Mouse (Mus musculus) liver, postnatal 0 days (tissue): ENCODE data around the gene Cemip. TPM values are rescaled to one million over a fixed set of nuclear protein-coding genes. Genes with fewer than 3 reads are reported as not detected.
A peak's percentile ranks its signal among the peaks of the same experiment; 100 is the strongest.

Source experiments
- ATAC-seq: fragments of 200-750 bp; cut with Nextera tagmentation; 2 replicates; pipeline ENCODE4 v1.8.0; 2017; ENCODE audit warnings: mild to moderate bottlenecking, moderate library complexity
- DNase-seq: peaks from one replicate; pipeline ENCODE4 v3.0.0-alpha.2; 2016
- H3K27ac ChIP-seq: fragments of 300-500 bp; sonication (generic); 2 replicates; pipeline ENCODE4 v1.5.1; 2014; ENCODE audit warnings: antibody characterized with exemption, moderate library complexity, mild to moderate bottlenecking, low read depth
- H3K27me3 ChIP-seq: fragments of 300-500 bp; sonication (generic); 2 replicates; pipeline ENCODE4 v1.6.1; 2014; ENCODE audit warnings: low read length, control low read depth, mixed read lengths; ENCODE audit not compliant: insufficient read depth
- H3K36me3 ChIP-seq: fragments of 300-500 bp; sonication (generic); replicated peaks from 2 replicates; pipeline ENCODE4 v1.6.1; 2014; ENCODE audit warnings: mild to moderate bottlenecking, control low read depth, low read length, moderate library complexity, mixed read lengths; ENCODE audit not compliant: insufficient read depth
- H3K4me1 ChIP-seq: fragments of 300-500 bp; sonication (generic); 2 replicates; pipeline ENCODE4 v1.6.1; 2014; ENCODE audit warnings: antibody characterized with exemption, mild to moderate bottlenecking, control low read depth; ENCODE audit not compliant: insufficient read depth
- H3K4me2 ChIP-seq: fragments of 300-500 bp; sonication (generic); 2 replicates; pipeline ENCODE4 v1.6.1; 2014; ENCODE audit warnings: low read depth, mild to moderate bottlenecking, low read length, moderate library complexity, mixed read lengths
- H3K4me3 ChIP-seq: fragments of 300-500 bp; sonication (generic); 2 replicates; pipeline ENCODE4 v1.5.1; 2014; ENCODE audit warnings: low read depth, low read length
- H3K9ac ChIP-seq: fragments of 300-500 bp; sonication (generic); replicated peaks from 2 replicates; pipeline ENCODE4 v1.6.1; 2014; ENCODE audit warnings: mild to moderate bottlenecking, moderate library complexity
- H3K9me3 ChIP-seq: fragments of 300-500 bp; sonication (generic); 2 replicates; pipeline ENCODE4 v1.6.1; 2016; ENCODE audit warnings: mild to moderate bottlenecking, control low read depth, low read length, mixed read lengths
- CTCF ChIP-seq: sonication (generic); IDR thresholded peaks from 2 replicates; pipeline ENCODE4 v1.5.1; 2016; ENCODE audit warnings: antibody characterized with exemption, low read depth
- EP300 ChIP-seq: IDR thresholded peaks from 2 replicates; pipeline ENCODE4 v1.6.1; 2016; ENCODE audit warnings: antibody characterized with exemption, low read depth, mild to moderate bottlenecking
- WGBS: fragments of 180-500 bp; shearing (Covaris S2); extraction: QIAGEN DNeasy Blood & Tissue Kit; methylation state at CpG from one replicate; pipeline ENCODE4 v1.1.7; 2014; ENCODE audit not compliant: insufficient replicate concordance; 5-methylcytosine and 5-hydroxymethylcytosine counted together
- polyA plus RNA-seq: library from polyadenylated mRNA; unstranded; fragments of >200 nt; fragmentation: Nextera tagmentation; extraction: Ambion mirVana; gene quantifications from 2 replicates; pipeline ENCODE4 v1.2.1, GENCODE M21; 2015

Cemip gene
- polyA plus RNA-seq, 1 experiment from 2014 or later, result not detected

GRCm38 (mm10) chr7:84088191-84088590 lies 1.9 kb upstream of the Cemip start:
- Histone ChIP-seq H3K9ac (no peak overlapping the region), H3K9me3 (no peaks in the 10 kb centered on the region), H3K4me2 (no peak overlapping the region), H3K27me3 (peaks cover 34% of the 10 kb centered on the region), H3K4me3 (no peak overlapping the region), H3K4me1 (no peaks in the 10 kb centered on the region), H3K27ac (no peak overlapping the region), H3K36me3 (no peaks in the 10 kb centered on the region)
- 63% methylated on average over 3 of the region's 3 CpGs for WGBS
- ATAC-seq (no peak), DNase-seq (no peak)
- no peak for TF ChIP-seq CTCF

- ATAC-seq, result no peak
- Histone ChIP-seq H3K27me3 (peaks cover 34% of the 10 kb centered on the region), H3K4me3 (no peak overlapping the region), H3K36me3 (no peaks in the 10 kb centered on the region), H3K4me2 (no peak overlapping the region), H3K9me3 (no peaks in the 10 kb centered on the region), H3K27ac (no peak overlapping the region), H3K4me1 (no peaks in the 10 kb centered on the region), H3K9ac (no peak overlapping the region)
- TF ChIP-seq CTCF (no peak), EP300 (no peak)
- WGBS, result 7% methylated on average over 39 of the region's 39 CpGs
- peak; percentile 71 for DNase-seq
Measured at GRCm38 (mm10) chr7:84085049-84085945, 1.0 kb downstream of the Cemip start.

GRCm38 (mm10) chr7:84077257-84078013 lies 8.9 kb downstream of the Cemip start:
- Histone ChIP-seq H3K27me3 (no peaks in the 10 kb centered on the region), H3K4me1 (no peaks in the 10 kb centered on the region), H3K4me2 (no peak overlapping the region), H3K9ac (no peak overlapping the region), H3K36me3 (no peaks in the 10 kb centered on the region), H3K9me3 (no peaks in the 10 kb centered on the region), H3K4me3 (no peak overlapping the region), H3K27ac (no peak overlapping the region)
- no peak for TF ChIP-seq CTCF
- no peak for TF ChIP-seq EP300
- DNase-seq (no peak), ATAC-seq (no peak)
- 74% methylated on average over 7 of the region's 7 CpGs for WGBS

- H3K4me1 ChIP-seq, result no peaks in the 10 kb centered on the region
- WGBS, result 49% methylated on average over 8 of the region's 8 CpGs
- TF ChIP-seq EP300, result no peak
- no peak for TF ChIP-seq CTCF
- H3K9me3 ChIP-seq, result no peaks in the 10 kb centered on the region
- H3K4me2 ChIP-seq, result no peak overlapping the region
- ATAC-seq (no peak), DNase-seq (no peak)
- no peak overlapping the region for H3K4me3 ChIP-seq
- H3K9ac ChIP-seq, result no peak overlapping the region
- no peaks in the 10 kb centered on the region for H3K36me3 ChIP-seq
- H3K27ac ChIP-seq, result no peak overlapping the region
- no peaks in the 10 kb centered on the region for H3K27me3 ChIP-seq
Measured at GRCm38 (mm10) chr7:84074266-84074665, 12.0 kb downstream of the Cemip start.

GRCm38 (mm10) chr7:84073856-84074255 lies 12.4 kb downstream of the Cemip start:
- Histone ChIP-seq H3K27me3 (no peaks in the 10 kb centered on the region), H3K27ac (no peak overlapping the region), H3K4me2 (no peak overlapping the region), H3K4me3 (no peak overlapping the region), H3K36me3 (no peaks in the 10 kb centered on the region), H3K9ac (no peak overlapping the region), H3K4me1 (no peaks in the 10 kb centered on the region), H3K9me3 (no peaks in the 10 kb centered on the region)
- DNase-seq (no peak), ATAC-seq (no peak)
- TF ChIP-seq CTCF, result no peak
- TF ChIP-seq EP300, result no peak
- 65% methylated on average over 3 of the region's 3 CpGs for WGBS

GRCm38 (mm10) chr7:84068931-84069330 lies 17.4 kb downstream of the Cemip start:
- no peak overlapping the region for H3K27ac ChIP-seq
- H3K4me3 ChIP-seq, result no peak overlapping the region
- DNase-seq (no peak), ATAC-seq (no peak)
- no peak for TF ChIP-seq EP300
- TF ChIP-seq CTCF, result no peak
- 68% methylated on average over 5 of the region's 5 CpGs for WGBS
- no peaks in the 10 kb centered on the region for H3K27me3 ChIP-seq
- no peaks in the 10 kb centered on the region for H3K9me3 ChIP-seq
- H3K4me2 ChIP-seq, result no peak overlapping the region
- H3K36me3 ChIP-seq, result no peaks in the 10 kb centered on the region
- H3K4me1 ChIP-seq, result no peaks in the 10 kb centered on the region
- H3K9ac ChIP-seq, result no peak overlapping the region
